Mouse (Mus musculus): ENCODE measurements at regions not wholly inside any gene's neighbourhood (a gene's known extent, or its start where the extent isn't known, plus 50 kb on each side); places are given as distances from the start of the nearest gene placed in this dataset.

DNA sequence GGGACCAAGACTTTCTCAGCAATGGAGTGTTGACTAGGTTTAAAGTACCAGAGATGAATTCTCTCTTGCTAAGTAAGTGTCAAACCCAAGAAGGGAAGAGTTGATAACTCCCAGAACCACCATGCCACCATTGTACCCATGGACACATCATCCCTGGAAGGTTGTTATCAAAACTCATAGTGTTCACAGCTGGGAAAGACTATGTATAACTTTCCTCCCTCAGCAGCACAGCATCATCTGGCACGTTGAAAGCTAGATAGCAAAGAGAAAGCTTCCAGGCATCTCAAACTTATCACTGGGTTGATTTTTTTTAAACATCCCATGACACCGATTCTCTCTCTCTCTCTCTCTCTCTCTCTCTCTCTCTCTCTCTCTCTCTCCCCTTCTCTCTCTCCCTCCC lies 56.1 kb upstream of the Snx19 start:
- no peak for TF ChIP-seq POLR2AphosphoS5 (IDR thresholded peaks at IDR 0.05; ENCODE audit: insufficient replicate concordance, low read depth, low read length)
- no peak for TF ChIP-seq CTCF (IDR thresholded peaks at IDR 0.05; ENCODE audit: low read depth, low read length)

Measured in G1E (cell line).